Mouse (Mus musculus) MEL (cell line): ENCODE measurements around the gene Arpp21. TPM values are rescaled to one million over a fixed set of nuclear protein-coding genes. Genes with fewer than 3 reads are reported as not detected.

ENCODE experiments used
- DNase-seq: peaks from one replicate; pipeline ENCODE4 v3.0.0; 2011; ENCODE audit warnings: low read depth, low spot score
- H3K27ac ChIP-seq: 2 replicates; pipeline ENCODE4 v1.5.1; 2012; ENCODE audit warnings: low read depth, mild to moderate bottlenecking, control low read depth, low read length, moderate library complexity; ENCODE audit not compliant: control insufficient read depth
- H3K27me3 ChIP-seq, 2 experiments: fragments of 150-350 bp in 1 of 2; sonication (generic) in 1 of 2; 2 replicates each; pipeline ENCODE4 v1.6.1; 2012; ENCODE audit warnings: low read length in 2 of 2, mild to moderate bottlenecking in 2 of 2, improper control_type of control experiment in 1 of 2, moderate library complexity in 1 of 2; ENCODE audit not compliant: insufficient read depth in 2 of 2, control insufficient read depth in 1 of 2
- H3K36me3 ChIP-seq, 2 experiments: 2 replicates each; pipeline ENCODE4 v1.6.1; 2012 to 2014; ENCODE audit warnings: low read length in 2 of 2, improper control_type of control experiment in 1 of 2, inconsistent platforms in 1 of 2, mild to moderate bottlenecking in 1 of 2; ENCODE audit not compliant: insufficient read depth in 2 of 2, control insufficient read depth in 1 of 2
- H3K4me1 ChIP-seq, 2 experiments: fragments of 150-350 bp in 1 of 2; sonication (generic) in 1 of 2; 2 replicates each; pipeline ENCODE4 v1.6.1; 2012; ENCODE audit warnings: low read length in 2 of 2, improper control_type of control experiment in 1 of 2, mild to moderate bottlenecking in 1 of 2; ENCODE audit not compliant: insufficient read depth in 2 of 2, control insufficient read depth in 1 of 2
- H3K4me3 ChIP-seq, 2 experiments: fragments of 150-350 bp in 1 of 2; sonication (generic) in 1 of 2; 2 replicates each; pipeline ENCODE4 v1.5.1; 2012; ENCODE audit warnings: low read depth in 2 of 2, low read length in 2 of 2, mild to moderate bottlenecking in 2 of 2, moderate library complexity in 2 of 2, control low read depth in 1 of 2, improper control_type of control experiment in 1 of 2; ENCODE audit not compliant: control insufficient read depth in 1 of 2, insufficient read depth in 1 of 2
- H3K79me2 ChIP-seq: 2 replicates; pipeline ENCODE4 v1.6.1; 2012; ENCODE audit warnings: mild to moderate bottlenecking, low read length, moderate library complexity; ENCODE audit not compliant: control insufficient read depth, poor library complexity, insufficient read depth
- H3K9ac ChIP-seq: 2 replicates; pipeline ENCODE4 v1.6.1; 2012; ENCODE audit warnings: low read depth, mild to moderate bottlenecking, control low read depth, low read length, moderate library complexity; ENCODE audit not compliant: control insufficient read depth, poor library complexity, severe bottlenecking
- H3K9me3 ChIP-seq: fragments of 150-350 bp; sonication (generic); replicated peaks from 2 replicates; pipeline ENCODE4 v1.6.1; 2012; ENCODE audit warnings: mild to moderate bottlenecking, low read length, improper control_type of control experiment, moderate library complexity; ENCODE audit not compliant: insufficient read depth
- BHLHE40 ChIP-seq: IDR thresholded peaks from 2 replicates; pipeline ENCODE4 v1.6.1; 2012; ENCODE audit warnings: low read depth, mild to moderate bottlenecking, inconsistent platforms, low read length, improper control_type of control experiment, borderline replicate concordance
- EP300 ChIP-seq, 2 experiments: IDR thresholded peaks; 2 replicates each; pipeline ENCODE4 v1.6.1; 2011; ENCODE audit warnings: improper control_type of control experiment in 2 of 2, low read length in 2 of 2, low read depth in 1 of 2, mild to moderate bottlenecking in 1 of 2
- ETS1 ChIP-seq: IDR thresholded peaks from 2 replicates; pipeline ENCODE4 v1.6.1; 2012; ENCODE audit warnings: low read depth, mild to moderate bottlenecking, inconsistent platforms, low read length, improper control_type of control experiment, moderate library complexity
- GABPA ChIP-seq: IDR thresholded peaks from 2 replicates; pipeline ENCODE4 v1.6.1; 2012; ENCODE audit warnings: low read depth, mild to moderate bottlenecking, inconsistent platforms, low read length, improper control_type of control experiment, moderate library complexity
- HCFC1 ChIP-seq: IDR thresholded peaks from 2 replicates; pipeline ENCODE4 v1.6.1; 2012; ENCODE audit warnings: low read depth, mild to moderate bottlenecking, inconsistent platforms, low read length, improper control_type of control experiment, moderate library complexity
- JUND ChIP-seq: IDR thresholded peaks from 2 replicates; pipeline ENCODE4 v1.6.1; 2011; ENCODE audit warnings: low read depth, mild to moderate bottlenecking, improper control_type of control experiment, low read length
- MAX ChIP-seq: IDR thresholded peaks from 2 replicates; pipeline ENCODE4 v1.6.1; 2011; ENCODE audit warnings: low read length, improper control_type of control experiment
- MXI1 ChIP-seq: IDR thresholded peaks from 2 replicates; pipeline ENCODE4 v1.6.1; 2011; ENCODE audit warnings: mild to moderate bottlenecking, low read depth, low read length, improper control_type of control experiment
- MYB ChIP-seq: IDR thresholded peaks from 2 replicates; pipeline ENCODE4 v1.6.1; 2011; ENCODE audit warnings: mild to moderate bottlenecking, low read depth, low read length, improper control_type of control experiment
- NRF1 ChIP-seq: IDR thresholded peaks from 2 replicates; pipeline ENCODE4 v1.6.1; 2014; ENCODE audit warnings: low read depth, mild to moderate bottlenecking, inconsistent platforms, low read length, improper control_type of control experiment, moderate library complexity; ENCODE audit not compliant: poor library complexity, insufficient read depth, severe bottlenecking
- POLR2AphosphoS5 ChIP-seq: IDR thresholded peaks from 2 replicates; pipeline ENCODE4 v1.6.1; 2012; ENCODE audit warnings: low read depth, borderline replicate concordance, mild to moderate bottlenecking, inconsistent platforms, low read length, moderate library complexity, mixed read lengths
- RCOR1 ChIP-seq: IDR thresholded peaks from 2 replicates; pipeline ENCODE4 v1.6.1; 2012; ENCODE audit warnings: low read depth, mild to moderate bottlenecking, inconsistent platforms, low read length, improper control_type of control experiment
- SIN3A ChIP-seq: IDR thresholded peaks from 2 replicates; pipeline ENCODE4 v1.6.1; 2012; ENCODE audit warnings: low read length, improper control_type of control experiment, inconsistent platforms
- SMC3 ChIP-seq: IDR thresholded peaks from 2 replicates; pipeline ENCODE4 v1.6.1; 2011; ENCODE audit warnings: low read depth, low read length, improper control_type of control experiment
- TAL1 ChIP-seq: IDR thresholded peaks from 2 replicates; pipeline ENCODE4 v1.6.1; 2012; ENCODE audit warnings: mild to moderate bottlenecking, inconsistent platforms, low read length, moderate library complexity, mixed read lengths
- TCF12 ChIP-seq: IDR thresholded peaks from 2 replicates; pipeline ENCODE4 v1.6.1; 2014; ENCODE audit warnings: low read depth, mild to moderate bottlenecking, inconsistent platforms, low read length, improper control_type of control experiment, moderate library complexity
- UBTF ChIP-seq: IDR thresholded peaks from 2 replicates; pipeline ENCODE4 v1.6.1; 2012; ENCODE audit warnings: low read depth, mild to moderate bottlenecking, inconsistent platforms, low read length, improper control_type of control experiment, moderate library complexity, borderline replicate concordance; ENCODE audit not compliant: insufficient read depth
- USF1 ChIP-seq: IDR thresholded peaks from 2 replicates; pipeline ENCODE4 v1.6.1; 2014; ENCODE audit warnings: low read depth, mild to moderate bottlenecking, inconsistent platforms, low read length, improper control_type of control experiment, moderate library complexity
- ZKSCAN1 ChIP-seq: IDR thresholded peaks from 2 replicates; pipeline ENCODE4 v1.6.1; 2012; ENCODE audit warnings: low read depth, mild to moderate bottlenecking, inconsistent platforms, low read length, improper control_type of control experiment, moderate library complexity
- ZNF384 ChIP-seq: IDR thresholded peaks from 2 replicates; pipeline ENCODE4 v1.6.1; 2012; ENCODE audit warnings: low read depth, mild to moderate bottlenecking, inconsistent platforms, low read length, improper control_type of control experiment
- polyA plus RNA-seq, 2 experiments: library from polyadenylated mRNA; stranded (reverse) in 1 of 2; unstranded in 1 of 2; fragments of >175 nt in 1 of 2; fragments of >200 nt in 1 of 2; gene quantifications; 2 replicates each; pipeline versions ENCODE4 v1.2.1 to v1.2.4; 2012; ENCODE audit warnings: low replicate concordance in 2 of 2, low read depth in 1 of 2; ENCODE audit not compliant: insufficient read length in 2 of 2, insufficient read depth in 1 of 2, missing spikeins in 1 of 2
- total RNA-seq: library from RNA; depleted of rRNA; stranded (reverse); fragments of 300-350 nt; gene quantifications from 2 replicates; pipeline ENCODE4 v1.2.3, GENCODE M21; 2012

Arpp21 gene
- total and polyA plus RNA-seq, 3 experiments = 0.10 to 0.12 TPM; not detected in 1

DNA sequence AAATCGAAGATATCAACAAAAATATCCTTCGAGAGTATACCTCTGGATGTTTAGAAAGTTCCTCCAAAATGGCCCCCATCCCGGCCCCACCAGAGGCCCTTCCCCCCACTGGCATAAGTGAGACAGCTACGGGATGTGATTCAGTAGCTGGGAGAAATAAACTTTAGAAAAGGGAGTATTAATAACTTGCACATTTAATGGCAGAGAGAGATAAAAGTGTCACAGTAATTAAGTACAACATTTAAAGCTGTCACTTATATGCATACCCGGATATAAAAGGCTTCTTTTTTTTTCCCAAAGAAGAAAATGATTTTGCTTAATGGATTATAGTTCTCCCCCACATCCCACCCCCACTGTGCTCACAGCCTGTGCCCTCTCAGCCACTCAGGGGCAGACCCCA is 84.6 kb downstream of the Arpp21 start:
- no peak for DNase-seq
- Histone ChIP-seq H3K36me3 (no peaks in the 10 kb centered on the region), H3K27me3 (no peaks in the 10 kb centered on the region), H3K4me1 (no peaks in the 10 kb centered on the region), H3K9me3 (no peaks in the 10 kb centered on the region), H3K9ac (no peak overlapping the region), H3K4me3 (no peak overlapping the region), H3K79me2 (no peaks in the 10 kb centered on the region), H3K27ac (no peak overlapping the region)
- TF ChIP-seq UBTF (no peak), ZKSCAN1 (no peak)

DNA sequence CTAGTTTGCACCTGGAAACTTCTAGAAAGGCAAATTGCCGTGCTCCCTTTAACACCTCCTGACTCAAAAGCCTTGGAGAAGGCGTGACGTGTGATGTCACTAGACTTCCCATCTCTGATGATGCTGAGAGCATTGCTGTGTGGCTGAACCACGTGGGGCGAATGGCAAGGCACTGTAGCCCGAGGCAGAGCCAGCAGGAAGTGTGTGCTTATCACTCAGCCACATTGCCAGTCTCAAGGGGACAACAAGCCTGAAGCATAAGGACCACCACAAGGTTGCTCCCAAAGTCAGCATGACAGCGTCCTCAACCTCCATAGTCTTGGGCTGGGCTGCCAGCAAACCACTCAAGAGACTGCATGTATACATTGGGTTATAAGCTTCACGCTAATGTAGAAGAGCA is 95.1 kb downstream of the Arpp21 start:
- Histone ChIP-seq H3K27me3 (no peaks in the 10 kb centered on the region), H3K27ac (no peak overlapping the region), H3K9ac (no peak overlapping the region), H3K36me3 (no peaks in the 10 kb centered on the region), H3K79me2 (no peaks in the 10 kb centered on the region)
- no peak for TF ChIP-seq MAX
- no peak for TF ChIP-seq TAL1
- no peak for TF ChIP-seq NRF1
- TF ChIP-seq POLR2AphosphoS5 = no peak
- no peak for TF ChIP-seq JUND
- TF ChIP-seq TCF12 = no peak
- no peak for TF ChIP-seq MXI1
- no peak for TF ChIP-seq ETS1
- no peak for TF ChIP-seq UBTF
- no peak for TF ChIP-seq MYB
- TF ChIP-seq SMC3 = no peak
- TF ChIP-seq RCOR1 = no peak
- TF ChIP-seq GABPA = no peak
- no peak for TF ChIP-seq USF1
- TF ChIP-seq HCFC1 = no peak
- TF ChIP-seq BHLHE40 = no peak
- TF ChIP-seq EP300 (IDR thresholded peaks at IDR 0.05; ENCODE audit: low read depth in 1 of 2, low read length in 2 of 2) = no peak
- TF ChIP-seq ZNF384 = no peak
- TF ChIP-seq SIN3A = no peak
- TF ChIP-seq, all 39 proteins: peak for 0
- H3K4me3 ChIP-seq = no peak overlapping the region
- no peaks in the 10 kb centered on the region for H3K9me3 ChIP-seq
- no peak for DNase-seq
- H3K4me1 ChIP-seq = no peaks in the 10 kb centered on the region
